26 mouse cellular contexts compared by ENCODE assay signal in genomic region chr2:131328981-131329380, GRCm38 (mm10). TPM values are rescaled to one million over a fixed set of nuclear protein-coding genes. Genes with fewer than 3 reads are reported as not detected.
A peak's percentile ranks its signal among the peaks of the same experiment; 100 is the strongest.
DNase-seq lines count a peak whose midpoint lies in the region; ATAC-seq and TF ChIP-seq lines count a peak whose summit lies in the region.
"Had no signal": no experiment of that assay in that cellular context is flagged by ENCODE, and none has a peak within 500 bp of the region (broad histone marks: within the 10 kb centered on the region; RNA-seq: fewer than 3 reads in every experiment).

No protein-coding gene starts in this region.

- H3K27me3 ChIP-seq in kidney, embryonic 16.5 days (ENCODE audit: insufficient read depth, low read length) = no peaks in the 10 kb centered on the region
- H3K27me3 ChIP-seq in liver, adult 2 months (ENCODE audit: control insufficient read depth, insufficient read depth, low read length) = no peaks in the 10 kb centered on the region
- H3K27me3 ChIP-seq in liver, embryonic 11.5 days (replicated peaks; ENCODE audit: control insufficient read depth, insufficient read depth, low read length) = no peaks in the 10 kb centered on the region
- H3K27me3 ChIP-seq: forebrain, embryonic 13.5 days; heart, embryonic 12.5 days; heart, embryonic 15.5 days; hindbrain, embryonic 13.5 days had no signal

- ATAC-seq in kidney, embryonic 16.5 days (ENCODE audit: low FRiP score, low TSS enrichment) = no peak
- no peak for ATAC-seq in liver, embryonic 11.5 days (replicated peaks; ENCODE audit: low FRiP score)
- ATAC-seq: CD4-positive, CD25-positive, alpha-beta regulatory T cell, adult 4 months; forebrain, embryonic 13.5 days; forebrain, embryonic 16.5 days; hindbrain, embryonic 16.5 days had no signal

- no peak overlapping the region for H3K4me3 ChIP-seq in kidney, embryonic 16.5 days (ENCODE audit: low read length)
- H3K4me3 ChIP-seq in liver, adult 2 months (ENCODE audit: insufficient read depth, low read depth, low read length) = no peak overlapping the region
- H3K4me3 ChIP-seq in liver, embryonic 11.5 days (ENCODE audit: low read depth, low read length) = no peak overlapping the region
- H3K4me3 ChIP-seq: forebrain, embryonic 10.5 days; forebrain, embryonic 13.5 days; heart, embryonic 12.5 days; heart, embryonic 15.5 days; hindbrain, embryonic 10.5 days; hindbrain, embryonic 13.5 days had no signal

- H3K9me3 ChIP-seq in kidney, embryonic 16.5 days (ENCODE audit: low read length) = no peaks in the 10 kb centered on the region
- H3K9me3 ChIP-seq in liver, embryonic 11.5 days (ENCODE audit: control insufficient read depth, low read length) = no peaks in the 10 kb centered on the region
- H3K9me3 ChIP-seq: forebrain, embryonic 10.5 days; forebrain, embryonic 13.5 days; heart, embryonic 12.5 days; heart, embryonic 15.5 days; hindbrain, embryonic 10.5 days; hindbrain, embryonic 13.5 days had no signal

- no peak overlapping the region for H3K27ac ChIP-seq in kidney, embryonic 16.5 days (ENCODE audit: low read length)
- H3K27ac ChIP-seq in liver, adult 2 months (replicated peaks; ENCODE audit: insufficient read depth, low read depth, low read length) = peak overlapping the region; percentile 43
- no peak overlapping the region for H3K27ac ChIP-seq in liver, embryonic 11.5 days (ENCODE audit: low read depth, low read length)
- H3K27ac ChIP-seq: forebrain, embryonic 10.5 days; forebrain, embryonic 13.5 days; heart, embryonic 15.5 days; hindbrain, embryonic 10.5 days; hindbrain, embryonic 13.5 days had no signal

- no peaks in the 10 kb centered on the region for H3K4me1 ChIP-seq in kidney, embryonic 16.5 days (ENCODE audit: insufficient read depth, low read length)
- peaks cover 15% of the 10 kb centered on the region for H3K4me1 ChIP-seq in liver, adult 2 months (ENCODE audit: control insufficient read depth, insufficient read depth, low read length)
- H3K4me1 ChIP-seq in liver, embryonic 11.5 days (replicated peaks; ENCODE audit: control insufficient read depth, insufficient read depth, low read length) = no peaks in the 10 kb centered on the region
- H3K4me1 ChIP-seq: forebrain, embryonic 10.5 days; forebrain, embryonic 13.5 days; hindbrain, embryonic 10.5 days; hindbrain, embryonic 13.5 days had no signal

- peak; percentile 62 for DNase-seq in kidney, adult 11 months
- peak; percentile 46 to 66 for DNase-seq in kidney, adult 8-10 months
- DNase-seq in kidney, postnatal 14 days = no peak
- peak; percentile 76 for DNase-seq in liver, adult 2 months (ENCODE audit: extremely low read depth, low read depth, low spot score)
- DNase-seq in liver, embryonic 11.5 days (ENCODE audit: low spot score) = no peak
- DNase-seq in A20 (ENCODE audit: low read depth, low spot score) = peak; percentile 27
- DNase-seq in cerebellum, adult 9-10 months = no peak
- DNase-seq: adrenal gland, adult 2 months; adrenal gland, postnatal 14 days; cerebellum, adult 11 months; cerebellum, adult 2 months; cerebellum, postnatal 10 days; gastrocnemius, postnatal 10 days; gastrocnemius, postnatal 36 days; heart, postnatal 10 days; heart, postnatal 36 days had no signal

- H3K36me3 ChIP-seq in kidney, embryonic 16.5 days (ENCODE audit: insufficient read depth, low read length) = no peaks in the 10 kb centered on the region
- no peaks in the 10 kb centered on the region for H3K36me3 ChIP-seq in liver, adult 2 months (ENCODE audit: control insufficient read depth, insufficient read depth, low read length)
- H3K36me3 ChIP-seq in liver, embryonic 11.5 days (ENCODE audit: control insufficient read depth, insufficient read depth, low read length) = no peaks in the 10 kb centered on the region
- H3K36me3 ChIP-seq: forebrain, embryonic 10.5 days; heart, embryonic 12.5 days; heart, embryonic 15.5 days; hindbrain, embryonic 10.5 days; hindbrain, embryonic 13.5 days had no signal

- no peak overlapping the region for H3K9ac ChIP-seq in kidney, embryonic 16.5 days (replicated peaks; ENCODE audit: low read length)
- no peak overlapping the region for H3K9ac ChIP-seq in liver, adult 2 months (ENCODE audit: low read depth, low read length)
- no peak overlapping the region for H3K9ac ChIP-seq in liver, embryonic 11.5 days (ENCODE audit: low read depth, low read length)
- H3K9ac ChIP-seq: forebrain, embryonic 13.5 days; heart, embryonic 12.5 days; heart, embryonic 15.5 days; hindbrain, embryonic 13.5 days had no signal

- H3K79me2 ChIP-seq in liver, adult 2 months (ENCODE audit: control insufficient read depth, insufficient read depth, low read length) = peaks cover 2% of the 10 kb centered on the region; the same call in 1 of the 2 replicates

- TF ChIP-seq CTCF in liver, adult 2 months (IDR thresholded peaks at IDR 0.05; ENCODE audit: low read depth, low read length) = no peak

- 78% methylated on average over 1 of the region's 1 CpGs for WGBS in kidney, embryonic 16.5 days
- WGBS in liver, adult 2 months = 21% methylated on average over 1 of the region's 1 CpGs
- 85% methylated on average over 1 of the region's 1 CpGs for WGBS in liver, embryonic 11.5 days

- H3K4me2 ChIP-seq in kidney, embryonic 16.5 days (replicated peaks; ENCODE audit: low read depth, low read length) = no peak overlapping the region
- H3K4me2 ChIP-seq in liver, embryonic 11.5 days = no peak overlapping the region
- H3K4me2 ChIP-seq: forebrain, embryonic 13.5 days; heart, embryonic 12.5 days; heart, embryonic 15.5 days; hindbrain, embryonic 13.5 days had no signal

- no peak for TF ChIP-seq POLR2A in liver, adult 2 months (IDR thresholded peaks at IDR 0.05; ENCODE audit: extremely low read depth, insufficient read depth, low read length)

RNA-seq across cellular contexts. Expression of gene Rnf24, which starts 23.7 kb away (rescaled TPM):
- polyA plus RNA-seq in kidney, embryonic 16.5 days (2015; fragmentation: Nextera tagmentation; extraction: Ambion mirVana) = 3.6 and 4.2 TPM in 2 replicates
- 2.1 and 2.9 TPM in 2 replicates for total RNA-seq in liver, adult 2 months (2014; rRNA removed)
- polyA plus RNA-seq in liver, adult 2 months (2012; rRNA removed) = 1.5 and 2.3 TPM in 2 replicates
- 1.2 and 1.7 TPM in 2 replicates for polyA plus RNA-seq in liver, embryonic 11.5 days (2014; fragmentation: Nextera tagmentation; extraction: Ambion mirVana)

Comparison
In these comparisons a context has a peak if more than half of its experiments do, and no peak if none do; other contexts are left out.
1. DNase-seq: peak in kidney, adult 11 months (single experiment), kidney, adult 8-10 months (2 of 2), liver, adult 2 months (single experiment) and A20 (single experiment); none in kidney, postnatal 14 days (single experiment), liver, embryonic 11.5 days (single experiment) and cerebellum, adult 9-10 months (single experiment).